Mouse (Mus musculus) neural tube, embryonic 12.5 days (tissue): ENCODE measurements around the gene Olfr548-ps1. TPM values are rescaled to one million over a fixed set of nuclear protein-coding genes. Genes with fewer than 3 reads are reported as not detected.
"Not testable (repeated sequence)": the region's sequence is repeated elsewhere in the genome, so short reads cannot be mapped to it uniquely, and the experiment has no call there.

ENCODE experiments used
- ATAC-seq: fragments of 200-750 bp; cut with Nextera tagmentation; 2 replicates; pipeline ENCODE4 v1.8.0; 2017; ENCODE audit warnings: low read depth, mild to moderate bottlenecking, moderate TSS enrichment, moderate library complexity; ENCODE audit not compliant: low FRiP score
- H3K27ac ChIP-seq: fragments of 300-500 bp; sonication (generic); 2 replicates; pipeline ENCODE4 v1.5.1; 2016
- H3K27me3 ChIP-seq: fragments of 300-500 bp; sonication (generic); replicated peaks from 2 replicates; pipeline ENCODE4 v1.6.1; 2016; ENCODE audit warnings: mild to moderate bottlenecking
- H3K36me3 ChIP-seq: fragments of 300-500 bp; sonication (generic); 2 replicates; pipeline ENCODE4 v1.6.1; 2016; ENCODE audit warnings: mild to moderate bottlenecking
- H3K4me1 ChIP-seq: fragments of 300-500 bp; sonication (generic); 2 replicates; pipeline ENCODE4 v1.6.1; 2016
- H3K4me2 ChIP-seq: fragments of 300-500 bp; sonication (generic); replicated peaks from 2 replicates; pipeline ENCODE4 v1.6.1; 2016; ENCODE audit warnings: mild to moderate bottlenecking
- H3K4me3 ChIP-seq: fragments of 300-500 bp; sonication (generic); 2 replicates; pipeline ENCODE4 v1.5.1; 2016
- H3K9ac ChIP-seq: fragments of 300-500 bp; sonication (generic); 2 replicates; pipeline ENCODE4 v1.6.1; 2016; ENCODE audit warnings: mild to moderate bottlenecking
- H3K9me3 ChIP-seq: fragments of 300-500 bp; sonication (generic); 2 replicates; pipeline ENCODE4 v1.6.1; 2016; ENCODE audit warnings: mild to moderate bottlenecking
- WGBS: fragments of 180-500 bp; shearing (Covaris S2); methylation state at CpG from one replicate; pipeline ENCODE4 v1.1.7; 2016; 5-methylcytosine and 5-hydroxymethylcytosine counted together
- polyA plus RNA-seq: library from polyadenylated mRNA; unstranded; fragments of >200 nt; fragmentation: Nextera tagmentation; extraction: Ambion mirVana; gene quantifications from 2 replicates; pipeline ENCODE4 v1.2.1, GENCODE M21; 2016

Olfr548-ps1 gene
- polyA plus RNA-seq, result not detected in 2 replicates

DNA sequence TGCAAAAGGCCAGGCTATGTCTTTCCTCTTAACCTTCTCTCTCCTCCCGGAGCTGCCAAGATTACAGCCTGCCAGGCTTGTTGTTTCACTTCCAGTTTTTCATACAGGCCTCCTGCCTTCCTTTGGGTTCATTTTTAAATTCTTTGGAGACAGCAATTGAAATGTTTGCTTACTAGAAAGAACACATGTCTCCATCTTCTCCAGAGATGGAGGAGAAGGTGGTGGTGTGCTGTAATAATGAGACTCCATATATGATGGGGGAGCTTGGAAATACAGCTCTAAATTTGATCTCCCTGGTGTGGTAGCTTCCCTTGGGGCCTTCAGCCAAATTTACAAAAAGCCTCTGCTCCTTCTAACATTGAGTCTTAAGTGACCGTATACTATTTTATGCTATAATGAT lies at the start of gene Olfr548-ps1:
Gene Olfr548-ps1 (plus strand): TSS at position 301 of the 400 bp plus-strand sequence.
- no peak within 1 kb of the TSS for H3K4me3 ChIP-seq
- ATAC-seq, result no peak
- no peaks in the 10 kb centered on the region for H3K36me3 ChIP-seq
- H3K9me3 ChIP-seq, result no peaks in the 10 kb centered on the region
- no peaks in the 10 kb centered on the region for H3K4me1 ChIP-seq
- WGBS, result 91% methylated on average over 2 of the region's 2 CpGs
- H3K27ac ChIP-seq, result no peak within 1 kb of the TSS
- H3K9ac ChIP-seq, result no peak within 1 kb of the TSS
- H3K4me2 ChIP-seq, result no peak within 1 kb of the TSS
- no peaks in the 10 kb centered on the region for H3K27me3 ChIP-seq

GRCm38 (mm10) chr7:102494416-102494815 lies 46.3 kb upstream of the Olfr548-ps1 start:
- not testable (repeated sequence) for H3K4me3 ChIP-seq, H3K27me3 ChIP-seq, H3K27ac ChIP-seq, H3K9me3 ChIP-seq, H3K36me3 ChIP-seq, H3K9ac ChIP-seq, H3K4me1 ChIP-seq, ATAC-seq, H3K4me2 ChIP-seq
- 55% methylated on average over 7 of the region's 7 CpGs for WGBS

DNA sequence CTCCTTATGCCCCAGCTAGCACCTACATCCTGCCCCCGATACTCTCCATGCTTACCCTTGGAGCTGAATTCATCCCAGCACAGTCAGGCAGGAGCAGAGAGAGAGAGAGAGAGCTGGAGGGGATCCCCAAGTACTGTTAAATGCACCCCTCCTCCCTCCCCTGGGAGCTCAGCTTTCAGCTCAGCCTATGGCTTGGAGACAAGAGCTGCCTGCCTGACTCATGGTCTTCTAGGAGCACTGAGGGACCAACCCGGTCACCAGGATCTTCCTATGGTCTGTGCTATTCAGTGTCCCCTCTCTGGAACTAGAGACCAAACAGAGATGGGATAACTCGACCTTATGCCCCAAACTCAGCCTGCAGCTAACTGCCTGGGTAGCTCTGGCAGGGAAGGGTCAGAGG lies 41.2 kb upstream of the Olfr548-ps1 start, which contains the start of gene Olfr545:
Gene Olfr545 (minus strand): TSS at position 101 of the 400 bp plus-strand sequence.
- H3K27ac ChIP-seq, result no peak within 1 kb of the TSS
- H3K27me3 ChIP-seq, result no peaks in the 10 kb centered on the region
- 71% methylated on average over 3 of the region's 3 CpGs for WGBS
- H3K9ac ChIP-seq, result no peak within 1 kb of the TSS
- no peaks in the 10 kb centered on the region for H3K4me1 ChIP-seq
- ATAC-seq, result no peak
- no peak within 1 kb of the TSS for H3K4me3 ChIP-seq
- H3K9me3 ChIP-seq, result no peaks in the 10 kb centered on the region
- no peaks in the 10 kb centered on the region for H3K36me3 ChIP-seq
- no peak within 1 kb of the TSS for H3K4me2 ChIP-seq

GRCm38 (mm10) chr7:102501986-102502385 lies 38.7 kb upstream of the Olfr548-ps1 start:
- no peaks in the 10 kb centered on the region for H3K9me3 ChIP-seq
- no peak overlapping the region for H3K4me3 ChIP-seq
- no peak overlapping the region for H3K4me2 ChIP-seq
- H3K9ac ChIP-seq, result no peak overlapping the region
- WGBS, result 82% methylated on average over 5 of the region's 5 CpGs
- H3K27ac ChIP-seq, result no peak overlapping the region
- no peaks in the 10 kb centered on the region for H3K27me3 ChIP-seq
- H3K4me1 ChIP-seq, result no peaks in the 10 kb centered on the region
- H3K36me3 ChIP-seq, result no peaks in the 10 kb centered on the region
- ATAC-seq, result no peak

GRCm38 (mm10) chr7:102506848-102507247 lies 33.8 kb upstream of the Olfr548-ps1 start:
- Histone ChIP-seq H3K4me3 (no peak overlapping the region), H3K9me3 (no peaks in the 10 kb centered on the region), H3K9ac (no peak overlapping the region), H3K27ac (no peak overlapping the region), H3K36me3 (no peaks in the 10 kb centered on the region), H3K4me1 (no peaks in the 10 kb centered on the region), H3K4me2 (no peak overlapping the region), H3K27me3 (no peaks in the 10 kb centered on the region)
- 51% methylated on average over 3 of the region's 3 CpGs for WGBS
- ATAC-seq, result peak; percentile 77

DNA sequence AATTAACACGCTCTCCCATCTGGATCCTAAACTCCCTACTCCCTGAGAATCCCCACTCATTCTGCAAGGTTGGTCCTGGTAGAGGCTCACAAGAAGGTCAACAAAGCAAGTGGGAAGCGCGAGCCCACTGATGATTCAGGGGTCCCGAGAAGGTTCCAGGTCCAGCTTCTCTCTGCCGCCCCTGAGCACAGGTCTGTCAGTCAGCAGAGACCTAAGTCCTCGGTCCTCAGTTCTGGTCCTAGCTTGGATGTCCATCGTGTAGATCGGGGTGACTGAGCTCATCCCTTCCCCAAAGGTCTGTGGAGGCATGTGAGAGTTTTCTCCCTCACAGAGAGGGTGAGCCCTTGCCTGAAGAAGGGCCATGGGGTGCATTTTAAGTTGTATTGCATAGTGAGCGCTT lies 32.6 kb upstream of the Olfr548-ps1 start:
- Histone ChIP-seq H3K27me3 (no peaks in the 10 kb centered on the region), H3K4me2 (no peak overlapping the region), H3K9ac (no peak overlapping the region), H3K4me1 (peaks cover 4% of the 10 kb centered on the region; the same call in 1 of the 2 replicates), H3K27ac (no peak overlapping the region), H3K36me3 (no peaks in the 10 kb centered on the region), H3K4me3 (no peak overlapping the region), H3K9me3 (no peaks in the 10 kb centered on the region)
- ATAC-seq, result no peak
- 89% methylated on average over 9 of the region's 9 CpGs for WGBS

GRCm38 (mm10) chr7:102508666-102509065 lies 32.0 kb upstream of the Olfr548-ps1 start:
- H3K4me3 ChIP-seq, result no peak overlapping the region
- H3K9me3 ChIP-seq, result no peaks in the 10 kb centered on the region
- no peak overlapping the region for H3K9ac ChIP-seq
- no peak for ATAC-seq
- WGBS, result 88% methylated on average over 6 of the region's 6 CpGs
- peaks cover 4% of the 10 kb centered on the region; the same call in 1 of the 2 replicates for H3K4me1 ChIP-seq
- H3K4me2 ChIP-seq, result no peak overlapping the region
- no peaks in the 10 kb centered on the region for H3K36me3 ChIP-seq
- H3K27ac ChIP-seq, result no peak overlapping the region
- H3K27me3 ChIP-seq, result no peaks in the 10 kb centered on the region

GRCm38 (mm10) chr7:102509726-102510125 lies 31.0 kb upstream of the Olfr548-ps1 start:
- no peak overlapping the region for H3K27ac ChIP-seq

DNA sequence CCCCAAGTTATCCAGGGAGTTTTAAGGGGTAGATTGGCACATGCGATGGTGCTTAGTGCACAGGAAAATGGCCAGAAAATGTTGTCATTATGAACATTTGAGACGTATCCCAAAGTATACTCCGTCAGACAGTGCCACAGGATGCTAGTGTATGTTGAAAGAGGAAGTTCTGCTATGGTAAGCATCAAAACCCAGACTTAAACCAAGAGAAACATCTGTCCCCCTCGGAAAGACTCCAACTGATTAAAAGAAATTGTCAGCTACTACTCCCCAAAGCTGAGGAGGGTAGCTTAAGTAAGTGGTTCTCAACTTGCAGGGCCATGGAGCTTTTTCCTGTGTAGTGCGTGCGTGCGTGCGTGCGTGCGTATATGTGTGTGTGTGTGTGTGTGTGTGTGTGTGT lies 28.8 kb upstream of the Olfr548-ps1 start:
- Histone ChIP-seq H3K36me3 (no peaks in the 10 kb centered on the region), H3K4me1 (peaks cover 4% of the 10 kb centered on the region; the same call in 1 of the 2 replicates), H3K9me3 (no peaks in the 10 kb centered on the region), H3K4me2 (no peak overlapping the region), H3K9ac (no peak overlapping the region), H3K4me3 (no peak overlapping the region), H3K27ac (no peak overlapping the region), H3K27me3 (no peaks in the 10 kb centered on the region)
- WGBS, result 93% methylated on average over 10 of the region's 10 CpGs
- no peak for ATAC-seq

More at GRCm38 (mm10) chr7:102509726-102510125, 31.0 kb upstream of the Olfr548-ps1 start:
- peaks cover 4% of the 10 kb centered on the region; the same call in 1 of the 2 replicates for H3K4me1 ChIP-seq
- H3K9me3 ChIP-seq, result no peaks in the 10 kb centered on the region
- 69% methylated on average over 7 of the region's 7 CpGs for WGBS
- no peak for ATAC-seq
- H3K27me3 ChIP-seq, result no peaks in the 10 kb centered on the region
- no peak overlapping the region for H3K4me2 ChIP-seq
- H3K9ac ChIP-seq, result no peak overlapping the region
- H3K4me3 ChIP-seq, result no peak overlapping the region
- no peaks in the 10 kb centered on the region for H3K36me3 ChIP-seq

- peak; percentile 97 for ATAC-seq
- Histone ChIP-seq H3K27ac (no peak overlapping the region), H3K4me2 (peak overlapping the region; percentile 91), H3K27me3 (no peaks in the 10 kb centered on the region), H3K9me3 (no peaks in the 10 kb centered on the region), H3K36me3 (no peaks in the 10 kb centered on the region), H3K9ac (peak overlapping the region; percentile 65), H3K4me3 (peak overlapping the region; percentile 49), H3K4me1 (peaks cover 4% of the 10 kb centered on the region; the same call in 1 of the 2 replicates)
- 2% methylated on average over 54 of the region's 54 CpGs for WGBS
Observed at GRCm38 (mm10) chr7:102512814-102513435, 27.8 kb upstream of the Olfr548-ps1 start.

DNA sequence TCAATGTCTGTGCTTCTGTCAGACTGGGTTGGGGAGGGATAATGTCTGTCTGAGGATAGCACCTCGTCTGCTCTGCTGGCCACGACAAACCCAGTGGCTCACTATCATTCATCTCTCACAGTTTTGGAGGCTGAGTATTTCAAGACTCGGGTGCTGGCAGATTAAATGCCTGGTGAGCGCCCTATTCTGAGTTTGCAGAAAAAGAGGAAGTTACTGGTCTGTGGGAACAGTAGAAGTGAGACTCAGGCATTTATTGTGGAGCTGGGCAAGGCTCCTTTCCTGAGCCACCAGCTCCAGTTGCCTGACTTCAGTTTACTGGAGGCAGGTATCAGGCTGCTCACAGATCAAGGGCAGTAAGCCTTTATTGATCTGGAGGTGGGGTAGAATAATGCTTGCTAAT lies 26.6 kb upstream of the Olfr548-ps1 start:
- no peak for ATAC-seq
- Histone ChIP-seq H3K9ac (no peak overlapping the region), H3K4me3 (no peak overlapping the region), H3K4me1 (peaks cover 4% of the 10 kb centered on the region; the same call in 1 of the 2 replicates), H3K27ac (no peak overlapping the region), H3K36me3 (no peaks in the 10 kb centered on the region), H3K27me3 (no peaks in the 10 kb centered on the region), H3K4me2 (no peak overlapping the region), H3K9me3 (no peaks in the 10 kb centered on the region)
- 78% methylated on average over 4 of the region's 4 CpGs for WGBS

- no peaks in the 10 kb centered on the region for H3K36me3 ChIP-seq
- no peak overlapping the region for H3K9ac ChIP-seq
- 81% methylated on average over 10 of the region's 10 CpGs for WGBS
- H3K4me3 ChIP-seq, result no peak overlapping the region
- H3K9me3 ChIP-seq, result no peaks in the 10 kb centered on the region
- peaks cover 4% of the 10 kb centered on the region; the same call in 1 of the 2 replicates for H3K4me1 ChIP-seq
- H3K27ac ChIP-seq, result no peak overlapping the region
- no peak overlapping the region for H3K4me2 ChIP-seq
- ATAC-seq, result no peak
- no peaks in the 10 kb centered on the region for H3K27me3 ChIP-seq
Observed at GRCm38 (mm10) chr7:102516261-102517050, 24.2 kb upstream of the Olfr548-ps1 start.
